Mouse (Mus musculus): Measurements from ENCODE around the gene Cacna2d3.

DNA sequence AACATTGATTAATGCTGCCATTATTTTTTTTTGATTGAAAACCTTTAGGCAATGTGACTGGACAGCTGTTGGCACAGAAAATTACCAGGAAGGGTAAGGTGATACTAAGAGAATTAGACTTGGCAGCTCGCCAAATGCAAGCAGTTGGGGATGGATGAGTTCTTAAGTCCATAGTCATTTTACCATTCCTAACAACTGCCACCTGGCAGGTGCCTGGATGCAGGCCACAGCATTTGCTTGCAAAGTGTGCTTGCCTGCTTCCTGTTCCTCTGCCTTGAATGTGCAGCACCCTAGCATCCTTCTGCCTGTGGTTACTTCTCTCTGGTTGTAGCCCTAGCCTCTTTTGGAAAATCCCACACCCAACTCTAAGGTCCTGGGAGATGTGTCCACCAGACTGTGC is 236.2 kb downstream of the Cacna2d3 start:
- TF ChIP-seq CTCF (IDR thresholded peaks at IDR 0.05; ENCODE audit: low read depth) (no peak), EP300 (IDR thresholded peaks at IDR 0.05; ENCODE audit: low read depth) (no peak)

Data from liver, embryonic 14.5 days (tissue).